Mouse (Mus musculus): ENCODE measurements around the gene Ntrk1. TPM values are rescaled to one million over a fixed set of nuclear protein-coding genes. Genes with fewer than 3 reads are reported as not detected.

Ntrk1 gene
- 0.16 TPM for polyA plus RNA-seq (2014; fragmentation: Illumina TruSeq; extraction: RNeasy Lipid Tissue Mini Kit (QIAGEN cat#74804); ENCODE audit: low read depth, low replicate concordance)

DNA sequence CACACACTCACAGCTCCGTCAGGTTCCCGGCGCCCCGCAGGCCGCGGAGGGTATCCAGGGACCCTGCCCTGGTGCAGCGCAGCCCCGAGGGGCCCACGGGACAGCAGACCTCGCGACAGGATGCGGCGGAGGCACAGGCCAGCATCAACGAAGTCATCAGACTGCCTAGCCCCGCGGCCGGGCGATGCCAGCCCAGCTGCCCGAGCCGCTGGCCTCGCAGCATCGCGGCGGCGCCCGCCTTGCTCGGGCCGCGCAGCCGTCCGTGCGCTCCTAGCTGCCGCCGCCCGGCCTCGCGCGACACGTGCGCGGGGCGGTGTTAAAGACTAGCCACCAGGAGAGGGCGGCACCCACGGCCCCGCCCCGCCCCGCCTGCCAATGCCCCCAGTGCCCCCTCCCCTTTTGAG, at the start of gene Ntrk1:
Gene Ntrk1, minus strand, starts transcription at position 241 of the 404 bp plus-strand sequence.

GRCm38 (mm10) chr3:87824206-87824605, 29.2 kb upstream of the Ntrk1 start, which contains the start of gene Pear1:
Gene Pear1, minus strand, starts transcription at chr3:87824306.

DNA sequence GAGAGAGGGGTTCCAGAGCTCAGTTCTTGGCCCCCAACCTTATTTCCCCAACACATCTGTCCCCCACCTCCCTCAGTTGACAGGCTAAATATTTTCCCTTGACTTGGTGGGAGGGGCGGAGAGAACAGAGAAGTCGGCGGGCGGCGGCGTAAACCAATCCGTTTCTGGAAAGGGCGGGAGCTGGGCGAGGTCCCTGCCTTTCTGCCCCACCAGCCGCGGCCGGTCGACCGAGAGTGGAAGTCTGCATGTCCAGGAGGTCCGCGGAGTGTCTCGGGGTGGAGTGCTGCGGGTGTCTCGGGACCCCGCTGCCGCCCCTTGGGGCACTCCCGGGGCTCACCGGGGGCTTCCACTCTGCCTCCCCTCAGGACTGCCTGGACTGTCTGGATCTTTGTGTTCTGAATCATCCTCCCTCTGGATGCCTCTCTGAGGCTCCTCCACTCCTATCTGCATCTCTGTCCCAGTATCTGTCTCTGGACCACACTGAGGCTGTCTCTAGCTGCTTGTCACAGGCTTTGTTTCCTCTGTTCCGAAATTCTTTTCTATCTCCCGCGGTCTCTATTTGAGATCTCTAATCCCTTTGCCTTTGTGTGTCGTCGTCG, 1.9 kb upstream of the Ntrk1 start, which contains the start of gene Insrr:
Gene Insrr, plus strand, starts transcription at position 216 of the 599 bp plus-strand sequence.

GRCm38 (mm10) chr3:87748431-87748830, 46.5 kb downstream of the Ntrk1 start, which contains the start of gene Lrrc71:
Gene Lrrc71, minus strand, starts transcription at chr3:87748625.

Other genes with a start within 250 kb of the Ntrk1 start
- gene Arhgef11, start 177.6 kb downstream of the Ntrk1 start, polyA plus RNA-seq (2014; fragmentation: Illumina TruSeq; extraction: RNeasy Lipid Tissue Mini Kit (QIAGEN cat#74804); ENCODE audit: low read depth, low replicate concordance) = 16.4 TPM
- gene Lrrc71, start 46.5 kb downstream of the Ntrk1 start, polyA plus RNA-seq (2014; fragmentation: Illumina TruSeq; extraction: RNeasy Lipid Tissue Mini Kit (QIAGEN cat#74804); ENCODE audit: low read depth, low replicate concordance) = 0.37 TPM
- not detected for gene Insrr, start 1.8 kb upstream of the Ntrk1 start, polyA plus RNA-seq (2014; fragmentation: Illumina TruSeq; extraction: RNeasy Lipid Tissue Mini Kit (QIAGEN cat#74804); ENCODE audit: low read depth, low replicate concordance)
- gene Pear1, start 29.1 kb upstream of the Ntrk1 start, polyA plus RNA-seq (2014; fragmentation: Illumina TruSeq; extraction: RNeasy Lipid Tissue Mini Kit (QIAGEN cat#74804); ENCODE audit: low read depth, low replicate concordance) = 18.5 TPM
- gene Sh2d2a, start 51.6 kb upstream of the Ntrk1 start, polyA plus RNA-seq (2014; fragmentation: Illumina TruSeq; extraction: RNeasy Lipid Tissue Mini Kit (QIAGEN cat#74804); ENCODE audit: low read depth, low replicate concordance) = 0.18 TPM
- 34.4 TPM for gene Prcc, start 90.4 kb upstream of the Ntrk1 start, polyA plus RNA-seq (2014; fragmentation: Illumina TruSeq; extraction: RNeasy Lipid Tissue Mini Kit (QIAGEN cat#74804); ENCODE audit: low read depth, low replicate concordance)
- gene Hdgf, start 111.2 kb upstream of the Ntrk1 start, polyA plus RNA-seq (2014; fragmentation: Illumina TruSeq; extraction: RNeasy Lipid Tissue Mini Kit (QIAGEN cat#74804); ENCODE audit: low read depth, low replicate concordance) = 135 TPM
- gene Mrpl24, start 124.3 kb upstream of the Ntrk1 start, polyA plus RNA-seq (2014; fragmentation: Illumina TruSeq; extraction: RNeasy Lipid Tissue Mini Kit (QIAGEN cat#74804); ENCODE audit: low read depth, low replicate concordance) = 110 TPM
- 11.3 TPM for gene Isg20l2, start 135.2 kb upstream of the Ntrk1 start, polyA plus RNA-seq (2014; fragmentation: Illumina TruSeq; extraction: RNeasy Lipid Tissue Mini Kit (QIAGEN cat#74804); ENCODE audit: low read depth, low replicate concordance)
- gene Rrnad1, start 135.6 kb upstream of the Ntrk1 start, polyA plus RNA-seq (2014; fragmentation: Illumina TruSeq; extraction: RNeasy Lipid Tissue Mini Kit (QIAGEN cat#74804); ENCODE audit: low read depth, low replicate concordance) = 18.8 TPM
- gene Crabp2, start 153.5 kb upstream of the Ntrk1 start, polyA plus RNA-seq (2014; fragmentation: Illumina TruSeq; extraction: RNeasy Lipid Tissue Mini Kit (QIAGEN cat#74804); ENCODE audit: low read depth, low replicate concordance) = not detected
- gene Nes, start 175.9 kb upstream of the Ntrk1 start, polyA plus RNA-seq (2014; fragmentation: Illumina TruSeq; extraction: RNeasy Lipid Tissue Mini Kit (QIAGEN cat#74804); ENCODE audit: low read depth, low replicate concordance) = 19.9 TPM
- gene Bcan, start 205.1 kb upstream of the Ntrk1 start, polyA plus RNA-seq (2014; fragmentation: Illumina TruSeq; extraction: RNeasy Lipid Tissue Mini Kit (QIAGEN cat#74804); ENCODE audit: low read depth, low replicate concordance) = not detected
- gene Hapln2, start 232.4 kb upstream of the Ntrk1 start, polyA plus RNA-seq (2014; fragmentation: Illumina TruSeq; extraction: RNeasy Lipid Tissue Mini Kit (QIAGEN cat#74804); ENCODE audit: low read depth, low replicate concordance) = not detected
- 19.7 TPM for gene Gpatch4, start 247.9 kb upstream of the Ntrk1 start, polyA plus RNA-seq (2014; fragmentation: Illumina TruSeq; extraction: RNeasy Lipid Tissue Mini Kit (QIAGEN cat#74804); ENCODE audit: low read depth, low replicate concordance)

All from heart, adult 10 weeks (tissue).